Mouse (Mus musculus) testis, adult 2 months (tissue): Measurements from ENCODE around the gene 1600014C23Rik.

Experiments used
- CTCF ChIP-seq: fragments of 200-500 bp; IDR thresholded peaks from 2 replicates; pipeline ENCODE4 v1.5.1; 2012; ENCODE audit warnings: low read depth, mild to moderate bottlenecking, inconsistent platforms, low read length, moderate library complexity; ENCODE audit not compliant: control insufficient read depth, insufficient read depth, insufficient replicate concordance
- POLR2A ChIP-seq: fragments of 200-500 bp; IDR thresholded peaks from 2 replicates; pipeline ENCODE4 v1.6.1; 2012; ENCODE audit warnings: low read depth, mild to moderate bottlenecking, inconsistent platforms, low read length, moderate library complexity; ENCODE audit not compliant: control insufficient read depth

DNA sequence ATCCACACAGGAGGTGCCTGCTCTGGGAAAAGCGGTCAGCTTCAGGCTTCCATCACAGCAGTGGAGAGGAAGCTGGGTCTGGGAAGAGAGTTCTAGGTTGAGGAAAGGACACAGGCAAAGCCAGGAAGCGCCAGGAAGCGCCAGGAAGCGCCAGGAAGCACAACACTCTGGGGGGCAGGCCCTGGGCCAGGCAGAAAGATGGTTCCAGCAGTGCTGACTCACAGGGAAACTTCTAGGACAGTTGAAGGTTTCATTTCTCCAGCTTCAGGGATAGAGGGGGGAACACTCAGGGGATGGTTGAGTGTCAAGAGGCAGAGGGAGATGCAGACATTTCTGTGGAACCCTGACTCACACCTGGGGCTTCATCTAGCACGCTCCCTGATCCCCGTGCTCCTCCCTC, 36.2 kb upstream of the 1600014C23Rik start:
- TF ChIP-seq CTCF = no peak
- TF ChIP-seq POLR2A = no peak
